Mouse (Mus musculus) forebrain, embryonic 13.5 days (tissue): ENCODE measurements around the gene Hist1h2bg. TPM values are rescaled to one million over a fixed set of nuclear protein-coding genes. Genes with fewer than 3 reads are reported as not detected.
"Not testable (repeated sequence)": the region's sequence is repeated elsewhere in the genome, so short reads cannot be mapped to it uniquely, and the experiment has no call there.

ENCODE experiments used
- ATAC-seq: fragments of 200-750 bp; cut with Nextera tagmentation; 2 replicates; pipeline ENCODE4 v1.8.0; 2017
- H3K27ac ChIP-seq: fragments of 300-500 bp; sonication (generic); 2 replicates; pipeline ENCODE4 v1.5.1; 2015; ENCODE audit warnings: inconsistent platforms, mild to moderate bottlenecking, moderate library complexity
- H3K27me3 ChIP-seq: fragments of 300-500 bp; sonication (generic); 2 replicates; pipeline ENCODE4 v1.6.1; 2015; ENCODE audit warnings: mild to moderate bottlenecking, inconsistent platforms
- H3K36me3 ChIP-seq: fragments of 300-500 bp; sonication (generic); 2 replicates; pipeline ENCODE4 v1.6.1; 2015; ENCODE audit warnings: mild to moderate bottlenecking, inconsistent platforms; ENCODE audit not compliant: poor library complexity, severe bottlenecking
- H3K4me1 ChIP-seq: fragments of 300-500 bp; sonication (generic); 2 replicates; pipeline ENCODE4 v1.6.1; 2015; ENCODE audit warnings: inconsistent platforms
- H3K4me2 ChIP-seq: fragments of 300-500 bp; sonication (generic); 2 replicates; pipeline ENCODE4 v1.6.1; 2015; ENCODE audit warnings: inconsistent platforms, mild to moderate bottlenecking, moderate library complexity
- H3K4me3 ChIP-seq: fragments of 300-500 bp; sonication (generic); 2 replicates; pipeline ENCODE4 v1.5.1; 2015; ENCODE audit warnings: mild to moderate bottlenecking, inconsistent platforms
- H3K9ac ChIP-seq: fragments of 300-500 bp; sonication (generic); 2 replicates; pipeline ENCODE4 v1.6.1; 2015; ENCODE audit warnings: mild to moderate bottlenecking, inconsistent platforms
- H3K9me3 ChIP-seq: fragments of 300-500 bp; sonication (generic); replicated peaks from 2 replicates; pipeline ENCODE4 v1.6.1; 2016; ENCODE audit warnings: inconsistent platforms
- WGBS: fragments of 180-500 bp; shearing (Covaris S2); methylation state at CpG from one replicate; pipeline ENCODE4 v1.1.7; 2015; 5-methylcytosine and 5-hydroxymethylcytosine counted together
- polyA plus RNA-seq: library from polyadenylated mRNA; unstranded; fragments of >200 nt; fragmentation: Nextera tagmentation; extraction: Ambion mirVana; gene quantifications from 2 replicates; pipeline ENCODE4 v1.2.1, GENCODE M21; 2015

Hist1h2bg gene
- polyA plus RNA-seq, 1 experiment from 2014 or later = 11.5 TPM

- Histone ChIP-seq H3K27me3 (no peaks in the 10 kb centered on the region), H3K9me3 (no peaks in the 10 kb centered on the region), H3K4me3 (peak overlapping the region; percentile 51), H3K4me2 (peak overlapping the region; percentile 75), H3K27ac (peak overlapping the region; percentile 97), H3K36me3 (no peaks in the 10 kb centered on the region), H3K9ac (peak overlapping the region; percentile 86), H3K4me1 (peaks cover 37% of the 10 kb centered on the region)
- ATAC-seq = no peak
- 36% methylated on average over 2 of the region's 2 CpGs for WGBS
These were observed 1.2 kb downstream of the Hist1h2bg start for GRCm38 (mm10) chr13:23572218-23573033.

GRCm38 (mm10) chr13:23573034-23573897, 2.1 kb downstream of the Hist1h2bg start:
- not testable (repeated sequence) for ATAC-seq, H3K9me3 ChIP-seq, H3K36me3 ChIP-seq, H3K27me3 ChIP-seq
- WGBS = 8% methylated on average over 20 of the region's 20 CpGs
- peaks cover 37% of the 10 kb centered on the region for H3K4me1 ChIP-seq
- H3K27ac ChIP-seq = peak overlapping the region; percentile 97
- peak overlapping the region; percentile 51 for H3K4me3 ChIP-seq
- H3K9ac ChIP-seq = peak overlapping the region; percentile 86
- peak overlapping the region; percentile 75 for H3K4me2 ChIP-seq

GRCm38 (mm10) chr13:23573898-23574524, 2.8 kb downstream of the Hist1h2bg start, which contains the start of the genes Hist1h2bf and Hist1h2ad:
Gene Hist1h2bf, minus strand, starts transcription at chr13:23574196.
Gene Hist1h2ad, plus strand, starts transcription at chr13:23574381.
- H3K9me3 ChIP-seq, H3K36me3 ChIP-seq, H3K27me3 ChIP-seq: not testable (repeated sequence)
- Histone ChIP-seq H3K27ac (peak within 1 kb of the TSS; percentile 97), H3K9ac (peak within 1 kb of the TSS; percentile 86), H3K4me1 (peaks cover 37% of the 10 kb centered on the region), H3K4me2 (peak within 1 kb of the TSS; percentile 75), H3K4me3 (peak within 1 kb of the TSS; percentile 51)
- ATAC-seq = peak; percentile 93
- under 1% methylated on average over 25 of the region's 42 CpGs for WGBS

- peak overlapping the region; percentile 97 for H3K27ac ChIP-seq
- peak overlapping the region; percentile 65 for H3K9ac ChIP-seq
- not testable (repeated sequence) for H3K9me3 ChIP-seq, H3K36me3 ChIP-seq, H3K27me3 ChIP-seq, ATAC-seq
- peak overlapping the region; percentile 75 for H3K4me2 ChIP-seq
- 0% methylated on average over 12 of the region's 39 CpGs for WGBS
- H3K4me1 ChIP-seq = peaks cover 37% of the 10 kb centered on the region
- H3K4me3 ChIP-seq = peak overlapping the region; percentile 51
These were observed 3.5 kb downstream of the Hist1h2bg start for GRCm38 (mm10) chr13:23574546-23575170.

GRCm38 (mm10) chr13:23575271-23575851, 4.2 kb downstream of the Hist1h2bg start, which contains the start of gene Hist1h3d:
Gene Hist1h3d, plus strand, starts transcription at chr13:23575763.
- peak within 1 kb of the TSS; percentile 48 for H3K4me3 ChIP-seq
- H3K9me3 ChIP-seq = no peaks in the 10 kb centered on the region
- H3K4me2 ChIP-seq = peak within 1 kb of the TSS; percentile 74
- under 1% methylated on average over 17 of the region's 18 CpGs for WGBS
- peak within 1 kb of the TSS; percentile 82 for H3K9ac ChIP-seq
- peak within 1 kb of the TSS; percentile 91 for H3K27ac ChIP-seq
- no peaks in the 10 kb centered on the region for H3K27me3 ChIP-seq
- no peaks in the 10 kb centered on the region for H3K36me3 ChIP-seq
- H3K4me1 ChIP-seq = peaks cover 33% of the 10 kb centered on the region
- ATAC-seq = peak; percentile 59

- H3K9me3 ChIP-seq, ATAC-seq, H3K36me3 ChIP-seq, H3K27me3 ChIP-seq: not testable (repeated sequence)
- Histone ChIP-seq H3K4me1 (peaks cover 32% of the 10 kb centered on the region), H3K4me3 (peak overlapping the region; percentile 48), H3K4me2 (peak overlapping the region; percentile 74), H3K27ac (peak overlapping the region; percentile 91), H3K9ac (peak overlapping the region; percentile 82)
- WGBS = 0% methylated on average over 9 of the region's 40 CpGs
These were observed 4.7 kb downstream of the Hist1h2bg start for GRCm38 (mm10) chr13:23575864-23576313.

- H3K27ac ChIP-seq = peak overlapping the region; percentile 91
- peaks cover 32% of the 10 kb centered on the region for H3K4me1 ChIP-seq
- H3K4me3 ChIP-seq = peak overlapping the region; percentile 48
- ATAC-seq = no peak
- H3K4me2 ChIP-seq = peak overlapping the region; percentile 74
- H3K36me3 ChIP-seq = no peaks in the 10 kb centered on the region
- no peaks in the 10 kb centered on the region for H3K9me3 ChIP-seq
- no peaks in the 10 kb centered on the region for H3K27me3 ChIP-seq
- H3K9ac ChIP-seq = peak overlapping the region; percentile 82
- 2% methylated on average over 7 of the region's 7 CpGs for WGBS
These were observed 5.2 kb downstream of the Hist1h2bg start for GRCm38 (mm10) chr13:23576351-23576881.

GRCm38 (mm10) chr13:23576906-23577639, 5.9 kb downstream of the Hist1h2bg start:
- Histone ChIP-seq H3K27me3 (no peaks in the 10 kb centered on the region), H3K4me3 (peak overlapping the region; percentile 48), H3K4me1 (peaks cover 35% of the 10 kb centered on the region), H3K27ac (peak overlapping the region; percentile 91), H3K4me2 (peak overlapping the region; percentile 74), H3K36me3 (no peaks in the 10 kb centered on the region), H3K9me3 (no peaks in the 10 kb centered on the region), H3K9ac (peak overlapping the region; percentile 82)
- WGBS = 41% methylated on average over 6 of the region's 6 CpGs
- ATAC-seq = no peak

GRCm38 (mm10) chr13:23577835-23578234, 6.6 kb downstream of the Hist1h2bg start:
- peaks cover 35% of the 10 kb centered on the region for H3K4me1 ChIP-seq
- H3K36me3 ChIP-seq = no peaks in the 10 kb centered on the region
- peak overlapping the region; percentile 25; the same call in 1 of the 2 replicates for H3K27ac ChIP-seq
- H3K4me2 ChIP-seq = no peak overlapping the region
- no peaks in the 10 kb centered on the region for H3K27me3 ChIP-seq
- no peak for ATAC-seq
- H3K9me3 ChIP-seq = no peaks in the 10 kb centered on the region
- 88% methylated on average over 1 of the region's 1 CpGs for WGBS
- no peak overlapping the region for H3K9ac ChIP-seq
- H3K4me3 ChIP-seq = no peak overlapping the region

GRCm38 (mm10) chr13:23581408-23582218, 10.4 kb downstream of the Hist1h2bg start, which contains the start of gene Hist1h4d:
Gene Hist1h4d, plus strand, starts transcription at chr13:23581598.
- Histone ChIP-seq H3K27ac (peak within 1 kb of the TSS; percentile 99), H3K27me3 (no peaks in the 10 kb centered on the region), H3K4me1 (peaks cover 43% of the 10 kb centered on the region), H3K4me2 (peak within 1 kb of the TSS; percentile 89), H3K4me3 (peak within 1 kb of the TSS; percentile 54), H3K36me3 (no peaks in the 10 kb centered on the region), H3K9ac (peak within 1 kb of the TSS; percentile 86), H3K9me3 (no peaks in the 10 kb centered on the region)
- ATAC-seq = peak; percentile 91
- WGBS = under 1% methylated on average over 43 of the region's 43 CpGs
